Mouse (Mus musculus): Measurements from ENCODE around the gene Ankrd45.

GRCm38 (mm10) chr1:161142531-161143159 is at the start of gene Ankrd45:
- TF ChIP-seq TAL1 (IDR thresholded peaks at IDR 0.05; ENCODE audit: low read length) (no peak), GATA1 (IDR thresholded peaks at IDR 0.05; ENCODE audit: low read length) (no peak)

Measured in erythroblast, embryonic 14.5 days (primary cell).